Mouse (Mus musculus) adrenal gland, adult 2 months (tissue): ENCODE results near the gene Foxa3. TPM values are rescaled to one million over a fixed set of nuclear protein-coding genes. Genes with fewer than 3 reads are reported as not detected.

Source experiments
- DNase-seq: peaks from one replicate; pipeline ENCODE4 v3.0.0; 2021
- polyA plus RNA-seq: library from polyadenylated mRNA; depleted of rRNA; stranded (reverse); fragments of >200 nt; gene quantifications from 2 replicates; pipeline ENCODE4 v1.2.3, GENCODE M21; 2012
- total RNA-seq, 2 experiments: library from RNA; stranded (reverse); gene quantifications; 2 replicates each; pipeline ENCODE4 v1.2.3; 2021

The Foxa3 gene
- total and polyA plus RNA-seq, 3 experiments = 0.24 TPM; not detected in 2

- DNase-seq = no peak
Observed at GRCm38 (mm10) chr7:19024581-19025255, 1.4 kb upstream of the Foxa3 start.

GRCm38 (mm10) chr7:19024096-19024506, 763 bp upstream of the Foxa3 start, which contains the start of gene Sympk:
TSS of gene Sympk (plus strand) at chr7:19024377.
- DNase-seq = peak; percentile 97

- no peak for DNase-seq
Observed at GRCm38 (mm10) chr7:19022189-19022958, 964 bp downstream of the Foxa3 start.

GRCm38 (mm10) chr7:19021048-19021447, 2.3 kb downstream of the Foxa3 start:
- no peak for DNase-seq

GRCm38 (mm10) chr7:19017909-19018308, 5.4 kb downstream of the Foxa3 start:
- DNase-seq = no peak

GRCm38 (mm10) chr7:19016042-19016441, 7.3 kb downstream of the Foxa3 start:
- DNase-seq = no peak

- DNase-seq = no peak
Observed at GRCm38 (mm10) chr7:19014452-19014851, 8.9 kb downstream of the Foxa3 start.

GRCm38 (mm10) chr7:19012882-19013281, 10.5 kb downstream of the Foxa3 start:
- DNase-seq = no peak

GRCm38 (mm10) chr7:19012025-19012621, 11.2 kb downstream of the Foxa3 start:
- peak; percentile 66 for DNase-seq

GRCm38 (mm10) chr7:19010581-19010980, 12.8 kb downstream of the Foxa3 start:
- DNase-seq = peak; percentile 60

GRCm38 (mm10) chr7:19007026-19007977, 16.0 kb downstream of the Foxa3 start:
- no peak for DNase-seq

- DNase-seq = peak; percentile 82
Observed at GRCm38 (mm10) chr7:19006476-19006875, 16.9 kb downstream of the Foxa3 start.

GRCm38 (mm10) chr7:19005417-19006121, 17.8 kb downstream of the Foxa3 start:
- DNase-seq = no peak

- peak; percentile 68 for DNase-seq
Observed at GRCm38 (mm10) chr7:19004631-19005079, 18.7 kb downstream of the Foxa3 start.

- DNase-seq = peak; percentile 95
Observed at GRCm38 (mm10) chr7:19003902-19004630, 19.3 kb downstream of the Foxa3 start, which contains the start of gene Irf2bp1. TSS of gene Irf2bp1 (plus strand) at chr7:19004044.

- peak; percentile 85 for DNase-seq
Observed at GRCm38 (mm10) chr7:19002848-19003498, 20.4 kb downstream of the Foxa3 start.

- DNase-seq = no peak
Observed at GRCm38 (mm10) chr7:19002115-19002514, 21.2 kb downstream of the Foxa3 start.

- no peak for DNase-seq
Observed at GRCm38 (mm10) chr7:19001807-19002085, 21.6 kb downstream of the Foxa3 start.

- peak; percentile 66 for DNase-seq
Observed at GRCm38 (mm10) chr7:19001066-19001806, 22.1 kb downstream of the Foxa3 start.
